Mouse (Mus musculus) forebrain, embryonic 12.5 days (tissue): ENCODE measurements at regions not wholly inside any gene's neighbourhood (a gene's known extent, or its start where the extent isn't known, plus 50 kb on each side); places are given as distances from the start of the nearest gene placed in this dataset.

ENCODE experiments used
- ATAC-seq: fragments of 200-750 bp; cut with Nextera tagmentation; 2 replicates; pipeline ENCODE4 v1.8.0; 2017; ENCODE audit warnings: moderate TSS enrichment; ENCODE audit not compliant: low FRiP score
- H3K27ac ChIP-seq: fragments of 300-500 bp; sonication (generic); 2 replicates; pipeline ENCODE4 v1.5.1; 2016; ENCODE audit warnings: mild to moderate bottlenecking
- H3K27me3 ChIP-seq: fragments of 300-500 bp; sonication (generic); 2 replicates; pipeline ENCODE4 v1.6.1; 2016; ENCODE audit warnings: mild to moderate bottlenecking
- H3K36me3 ChIP-seq: fragments of 300-500 bp; sonication (generic); replicated peaks from 2 replicates; pipeline ENCODE4 v1.6.1; 2016; ENCODE audit warnings: mild to moderate bottlenecking
- H3K4me1 ChIP-seq: fragments of 300-500 bp; sonication (generic); 2 replicates; pipeline ENCODE4 v1.6.1; 2016
- H3K4me2 ChIP-seq: fragments of 300-500 bp; sonication (generic); 2 replicates; pipeline ENCODE4 v1.6.1; 2016; ENCODE audit warnings: mild to moderate bottlenecking, moderate library complexity
- H3K4me3 ChIP-seq: fragments of 300-500 bp; sonication (generic); replicated peaks from 2 replicates; pipeline ENCODE4 v1.5.1; 2016; ENCODE audit warnings: mild to moderate bottlenecking
- H3K9ac ChIP-seq: fragments of 300-500 bp; sonication (generic); 2 replicates; pipeline ENCODE4 v1.6.1; 2016; ENCODE audit warnings: mild to moderate bottlenecking
- H3K9me3 ChIP-seq: fragments of 300-500 bp; sonication (generic); 2 replicates; pipeline ENCODE4 v1.6.1; 2016
- WGBS: fragments of 180-500 bp; shearing (Covaris S2); methylation state at CpG from one replicate; pipeline ENCODE4 v1.1.7; 2016; 5-methylcytosine and 5-hydroxymethylcytosine counted together

- Histone ChIP-seq H3K36me3 (no peaks in the 10 kb centered on the region), H3K4me2 (no peak overlapping the region), H3K27ac (no peak overlapping the region), H3K4me1 (no peaks in the 10 kb centered on the region; the same call in 1 of the 2 replicates), H3K9me3 (no peaks in the 10 kb centered on the region), H3K4me3 (no peak overlapping the region), H3K9ac (no peak overlapping the region), H3K27me3 (peaks cover 3% of the 10 kb centered on the region; the same call in 1 of the 2 replicates)
- 64% methylated on average over 7 of the region's 7 CpGs for WGBS
- no peak for ATAC-seq
Observed at GRCm38 (mm10) chr1:190041096-190041706, 119.0 kb upstream of the Smyd2 start.

GRCm38 (mm10) chr1:190038046-190038445 lies 115.9 kb upstream of the Smyd2 start:
- Histone ChIP-seq H3K4me2 (no peak overlapping the region), H3K4me1 (peaks cover 3% of the 10 kb centered on the region), H3K27ac (no peak overlapping the region), H3K36me3 (no peaks in the 10 kb centered on the region), H3K27me3 (no peaks in the 10 kb centered on the region), H3K9ac (no peak overlapping the region), H3K9me3 (no peaks in the 10 kb centered on the region), H3K4me3 (no peak overlapping the region)
- WGBS = 56% methylated on average over 5 of the region's 5 CpGs
- ATAC-seq = no peak

- no peak overlapping the region for H3K4me2 ChIP-seq
- 48% methylated on average over 6 of the region's 6 CpGs for WGBS
- no peak overlapping the region for H3K27ac ChIP-seq
- H3K27me3 ChIP-seq = no peaks in the 10 kb centered on the region
- no peak overlapping the region for H3K9ac ChIP-seq
- no peaks in the 10 kb centered on the region for H3K36me3 ChIP-seq
- H3K4me3 ChIP-seq = no peak overlapping the region
- no peaks in the 10 kb centered on the region for H3K9me3 ChIP-seq
- no peak for ATAC-seq
- peaks cover 3% of the 10 kb centered on the region for H3K4me1 ChIP-seq
Observed at GRCm38 (mm10) chr1:190036726-190037125, 114.6 kb upstream of the Smyd2 start.

- H3K9me3 ChIP-seq = no peaks in the 10 kb centered on the region
- no peak overlapping the region for H3K9ac ChIP-seq
- no peak overlapping the region for H3K4me2 ChIP-seq
- 90% methylated on average over 11 of the region's 11 CpGs for WGBS
- no peaks in the 10 kb centered on the region for H3K36me3 ChIP-seq
- no peak overlapping the region for H3K4me3 ChIP-seq
- no peak for ATAC-seq
- peaks cover 3% of the 10 kb centered on the region for H3K4me1 ChIP-seq
- no peak overlapping the region for H3K27ac ChIP-seq
- H3K27me3 ChIP-seq = no peaks in the 10 kb centered on the region
Observed at GRCm38 (mm10) chr1:190035935-190036334, 113.8 kb upstream of the Smyd2 start.

- WGBS = 34% methylated on average over 5 of the region's 5 CpGs
- H3K4me3 ChIP-seq = no peak overlapping the region
- peaks cover 3% of the 10 kb centered on the region for H3K4me1 ChIP-seq
- ATAC-seq = no peak
- no peaks in the 10 kb centered on the region for H3K9me3 ChIP-seq
- no peak overlapping the region for H3K27ac ChIP-seq
- H3K27me3 ChIP-seq = no peaks in the 10 kb centered on the region
- H3K9ac ChIP-seq = no peak overlapping the region
- no peak overlapping the region for H3K4me2 ChIP-seq
- H3K36me3 ChIP-seq = no peaks in the 10 kb centered on the region
Observed at GRCm38 (mm10) chr1:190034091-190034490, 111.9 kb upstream of the Smyd2 start.

GRCm38 (mm10) chr1:190027536-190027935 lies 105.4 kb upstream of the Smyd2 start:
- H3K4me3 ChIP-seq = no peak overlapping the region
- no peak overlapping the region for H3K27ac ChIP-seq
- H3K4me1 ChIP-seq = peaks cover 7% of the 10 kb centered on the region
- no peak for ATAC-seq
- no peak overlapping the region for H3K4me2 ChIP-seq
- no peaks in the 10 kb centered on the region for H3K36me3 ChIP-seq
- H3K27me3 ChIP-seq = no peaks in the 10 kb centered on the region
- 43% methylated on average over 8 of the region's 8 CpGs for WGBS
- no peak overlapping the region for H3K9ac ChIP-seq
- H3K9me3 ChIP-seq = no peaks in the 10 kb centered on the region

DNA sequence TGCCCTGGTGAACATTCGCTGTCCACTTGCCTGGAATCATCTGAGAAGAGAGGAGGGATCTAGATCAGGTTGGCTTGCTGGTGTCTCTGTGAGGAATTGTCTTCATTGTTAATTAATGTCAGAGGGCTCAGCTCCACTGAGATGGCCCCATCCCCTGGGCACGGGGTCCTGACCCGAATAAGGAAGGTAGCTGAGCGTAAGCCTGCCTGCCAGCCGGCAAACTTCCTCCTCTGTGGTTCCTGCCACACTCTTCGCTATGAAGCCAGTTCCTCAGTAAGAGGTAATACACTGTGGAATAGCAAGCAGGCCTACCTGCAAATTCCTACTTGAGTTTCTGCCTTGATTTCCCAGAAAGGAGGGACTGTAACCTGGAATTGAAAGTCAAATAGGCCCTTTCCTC lies 87.3 kb upstream of the Smyd2 start:
- 88% methylated on average over 6 of the region's 6 CpGs for WGBS
- no peak overlapping the region for H3K9ac ChIP-seq
- no peaks in the 10 kb centered on the region for H3K9me3 ChIP-seq
- no peak overlapping the region for H3K4me2 ChIP-seq
- H3K4me1 ChIP-seq = no peaks in the 10 kb centered on the region; the same call in 1 of the 2 replicates
- no peak overlapping the region for H3K27ac ChIP-seq
- ATAC-seq = no peak
- H3K4me3 ChIP-seq = no peak overlapping the region
- peaks cover 6% of the 10 kb centered on the region for H3K27me3 ChIP-seq
- no peaks in the 10 kb centered on the region for H3K36me3 ChIP-seq

DNA sequence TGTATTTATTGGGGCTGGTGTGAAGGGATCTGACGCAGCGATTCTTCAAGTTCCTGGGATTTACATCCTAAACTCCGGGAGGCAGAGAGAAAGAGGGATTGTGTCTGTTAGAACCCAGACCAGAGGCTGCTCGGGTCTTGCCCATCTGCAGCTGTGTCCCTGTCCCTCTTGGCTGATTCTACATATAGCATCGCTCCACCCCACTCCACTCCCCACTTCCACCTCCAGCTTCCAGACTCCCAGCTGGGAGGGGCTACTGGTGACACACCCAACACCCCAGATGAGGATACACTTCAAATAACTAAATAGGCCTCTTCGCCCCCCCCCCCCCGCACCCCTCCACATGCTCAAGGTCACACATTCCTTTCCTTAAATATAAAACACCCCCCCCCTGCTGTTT lies 85.1 kb upstream of the Smyd2 start:
- WGBS = 62% methylated on average over 6 of the region's 7 CpGs
- Histone ChIP-seq H3K4me2 (no peak overlapping the region), H3K4me1 (no peaks in the 10 kb centered on the region; the same call in 1 of the 2 replicates), H3K4me3 (no peak overlapping the region), H3K27ac (no peak overlapping the region), H3K9ac (no peak overlapping the region), H3K36me3 (no peaks in the 10 kb centered on the region), H3K9me3 (no peaks in the 10 kb centered on the region), H3K27me3 (peaks cover 6% of the 10 kb centered on the region)
- ATAC-seq = no peak

DNA sequence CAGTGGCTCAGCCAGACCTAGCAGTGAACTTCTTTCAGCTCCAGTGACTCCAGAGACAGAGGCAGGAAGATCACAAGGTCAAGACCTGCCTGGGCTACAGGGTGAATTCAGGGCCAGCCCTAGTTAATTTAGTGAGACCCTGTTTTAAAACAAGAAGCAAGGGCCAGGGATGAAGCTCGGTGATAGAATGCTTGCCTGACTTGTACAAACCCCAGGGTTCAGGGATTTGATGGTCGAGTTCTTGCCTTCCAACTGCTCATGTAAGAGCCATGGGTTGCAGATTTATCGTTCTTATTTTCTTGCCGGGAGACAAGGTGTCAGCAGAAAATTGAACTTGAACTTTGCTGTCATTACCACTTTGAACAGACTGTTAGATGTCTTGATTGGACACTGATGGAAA lies 78.9 kb upstream of the Smyd2 start:
- Histone ChIP-seq H3K36me3 (no peaks in the 10 kb centered on the region), H3K4me3 (no peak overlapping the region), H3K27ac (no peak overlapping the region), H3K9me3 (no peaks in the 10 kb centered on the region), H3K27me3 (no peaks in the 10 kb centered on the region), H3K4me1 (no peaks in the 10 kb centered on the region), H3K9ac (no peak overlapping the region), H3K4me2 (no peak overlapping the region)
- ATAC-seq = no peak
- 83% methylated on average over 4 of the region's 4 CpGs for WGBS

GRCm38 (mm10) chr1:189993706-189994105 lies 71.5 kb upstream of the Smyd2 start:
- no peaks in the 10 kb centered on the region for H3K4me1 ChIP-seq
- no peak overlapping the region for H3K4me2 ChIP-seq
- no peak overlapping the region for H3K4me3 ChIP-seq
- H3K36me3 ChIP-seq = no peaks in the 10 kb centered on the region
- no peaks in the 10 kb centered on the region for H3K9me3 ChIP-seq
- no peak overlapping the region for H3K27ac ChIP-seq
- ATAC-seq = no peak
- no peak overlapping the region for H3K9ac ChIP-seq
- 74% methylated on average over 5 of the region's 5 CpGs for WGBS
- peaks cover 12% of the 10 kb centered on the region; the same call in 1 of the 2 replicates for H3K27me3 ChIP-seq

GRCm38 (mm10) chr1:189993221-189993620 lies 71.1 kb upstream of the Smyd2 start:
- WGBS = 93% methylated on average over 3 of the region's 3 CpGs
- no peak for ATAC-seq
- no peaks in the 10 kb centered on the region for H3K9me3 ChIP-seq
- H3K9ac ChIP-seq = no peak overlapping the region
- no peaks in the 10 kb centered on the region for H3K36me3 ChIP-seq
- H3K4me2 ChIP-seq = no peak overlapping the region
- peaks cover 16% of the 10 kb centered on the region for H3K27me3 ChIP-seq
- H3K4me3 ChIP-seq = no peak overlapping the region
- H3K4me1 ChIP-seq = no peaks in the 10 kb centered on the region
- no peak overlapping the region for H3K27ac ChIP-seq

- WGBS = 95% methylated on average over 3 of the region's 3 CpGs
- H3K9me3 ChIP-seq = no peaks in the 10 kb centered on the region
- ATAC-seq = no peak
- no peak overlapping the region for H3K9ac ChIP-seq
- peaks cover 22% of the 10 kb centered on the region for H3K27me3 ChIP-seq
- H3K36me3 ChIP-seq = no peaks in the 10 kb centered on the region
- H3K4me3 ChIP-seq = no peak overlapping the region
- 0 out of 2 replicates have a peak overlapping the region, but pooled peaks have one; percentile 36 for H3K27ac ChIP-seq
- H3K4me1 ChIP-seq = no peaks in the 10 kb centered on the region
- no peak overlapping the region for H3K4me2 ChIP-seq
Observed at GRCm38 (mm10) chr1:189991089-189991488, 68.9 kb upstream of the Smyd2 start.

- no peak overlapping the region for H3K9ac ChIP-seq
- 24% methylated on average over 11 of the region's 11 CpGs for WGBS
- no peak for ATAC-seq
- H3K27me3 ChIP-seq = peaks cover 22% of the 10 kb centered on the region
- no peaks in the 10 kb centered on the region for H3K9me3 ChIP-seq
- no peaks in the 10 kb centered on the region for H3K36me3 ChIP-seq
- H3K4me2 ChIP-seq = no peak overlapping the region
- no peak overlapping the region for H3K4me3 ChIP-seq
- H3K27ac ChIP-seq = no peak overlapping the region
- H3K4me1 ChIP-seq = no peaks in the 10 kb centered on the region
Observed at GRCm38 (mm10) chr1:189990046-189990622, 68.0 kb upstream of the Smyd2 start.
